Mouse (Mus musculus) embryonic facial prominence, embryonic 15.5 days (tissue): ENCODE measurements around the gene Sipa1l3. TPM values are rescaled to one million over a fixed set of nuclear protein-coding genes. Genes with fewer than 3 reads are reported as not detected.

ENCODE experiments used
- ATAC-seq: fragments of 200-750 bp; cut with Nextera tagmentation; 2 replicates; pipeline ENCODE4 v1.8.0; 2017; ENCODE audit warnings: low read depth, moderate TSS enrichment; ENCODE audit not compliant: insufficient number of reproducible peaks, low FRiP score, low TSS enrichment
- H3K27ac ChIP-seq: fragments of 300-500 bp; sonication (generic); replicated peaks from 2 replicates; pipeline ENCODE4 v1.5.1; 2015; ENCODE audit warnings: mild to moderate bottlenecking, inconsistent platforms
- H3K27me3 ChIP-seq: fragments of 300-500 bp; sonication (generic); 2 replicates; pipeline ENCODE4 v1.6.1; 2015; ENCODE audit warnings: inconsistent platforms
- H3K36me3 ChIP-seq: fragments of 300-500 bp; sonication (generic); 2 replicates; pipeline ENCODE4 v1.6.1; 2015; ENCODE audit warnings: mild to moderate bottlenecking, inconsistent platforms
- H3K4me1 ChIP-seq: fragments of 300-500 bp; sonication (generic); 2 replicates; pipeline ENCODE4 v1.6.1; 2015; ENCODE audit warnings: inconsistent platforms
- H3K4me2 ChIP-seq: fragments of 300-500 bp; sonication (generic); replicated peaks from 2 replicates; pipeline ENCODE4 v1.6.1; 2015; ENCODE audit warnings: mild to moderate bottlenecking, inconsistent platforms
- H3K4me3 ChIP-seq: fragments of 300-500 bp; sonication (generic); replicated peaks from 2 replicates; pipeline ENCODE4 v1.5.1; 2015; ENCODE audit warnings: mild to moderate bottlenecking, inconsistent platforms
- H3K9ac ChIP-seq: fragments of 300-500 bp; sonication (generic); 2 replicates; pipeline ENCODE4 v1.6.1; 2015; ENCODE audit warnings: inconsistent platforms
- H3K9me3 ChIP-seq: fragments of 300-500 bp; sonication (generic); replicated peaks from 2 replicates; pipeline ENCODE4 v1.6.1; 2016; ENCODE audit warnings: inconsistent platforms
- WGBS: fragments of 180-500 bp; shearing (Covaris S2); methylation state at CpG from one replicate; pipeline ENCODE4 v1.1.7; 2015; 5-methylcytosine and 5-hydroxymethylcytosine counted together
- polyA plus RNA-seq: library from polyadenylated mRNA; unstranded; fragments of >200 nt; fragmentation: Nextera tagmentation; extraction: Ambion mirVana; gene quantifications from 2 replicates; pipeline ENCODE4 v1.2.1, GENCODE M21; 2015

The Sipa1l3 gene
- polyA plus RNA-seq, 1 experiment from 2014 or later: 21.6 TPM

DNA sequence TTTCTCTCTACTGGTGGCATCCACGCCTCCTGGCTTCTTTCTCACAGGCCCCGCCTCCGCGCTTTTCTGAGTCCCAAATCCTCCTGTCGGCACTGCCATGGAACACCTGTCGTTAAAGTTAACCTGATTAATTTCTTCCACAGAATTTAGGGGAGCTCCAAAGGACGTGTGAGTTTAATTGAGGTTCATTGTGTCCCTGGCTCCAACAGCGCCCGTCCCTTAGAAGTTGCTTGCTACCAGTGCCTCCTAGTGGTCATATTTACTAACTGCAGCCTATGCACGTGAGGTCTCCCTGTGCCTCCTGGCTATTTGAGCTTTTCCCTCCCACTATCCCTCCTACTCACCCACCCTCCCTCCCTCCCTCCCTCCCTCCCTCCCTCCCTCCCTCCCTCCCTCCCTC is 221.4 kb downstream of the Sipa1l3 start:
- Histone ChIP-seq H3K4me3 (no peak overlapping the region), H3K9me3 (no peaks in the 10 kb centered on the region), H3K27me3 (no peaks in the 10 kb centered on the region), H3K4me2 (no peak overlapping the region), H3K4me1 (peaks cover 20% of the 10 kb centered on the region), H3K36me3 (no peaks in the 10 kb centered on the region), H3K27ac (no peak overlapping the region), H3K9ac (no peak overlapping the region)
- ATAC-seq: no peak
- WGBS: 9% methylated on average over 10 of the region's 10 CpGs

DNA sequence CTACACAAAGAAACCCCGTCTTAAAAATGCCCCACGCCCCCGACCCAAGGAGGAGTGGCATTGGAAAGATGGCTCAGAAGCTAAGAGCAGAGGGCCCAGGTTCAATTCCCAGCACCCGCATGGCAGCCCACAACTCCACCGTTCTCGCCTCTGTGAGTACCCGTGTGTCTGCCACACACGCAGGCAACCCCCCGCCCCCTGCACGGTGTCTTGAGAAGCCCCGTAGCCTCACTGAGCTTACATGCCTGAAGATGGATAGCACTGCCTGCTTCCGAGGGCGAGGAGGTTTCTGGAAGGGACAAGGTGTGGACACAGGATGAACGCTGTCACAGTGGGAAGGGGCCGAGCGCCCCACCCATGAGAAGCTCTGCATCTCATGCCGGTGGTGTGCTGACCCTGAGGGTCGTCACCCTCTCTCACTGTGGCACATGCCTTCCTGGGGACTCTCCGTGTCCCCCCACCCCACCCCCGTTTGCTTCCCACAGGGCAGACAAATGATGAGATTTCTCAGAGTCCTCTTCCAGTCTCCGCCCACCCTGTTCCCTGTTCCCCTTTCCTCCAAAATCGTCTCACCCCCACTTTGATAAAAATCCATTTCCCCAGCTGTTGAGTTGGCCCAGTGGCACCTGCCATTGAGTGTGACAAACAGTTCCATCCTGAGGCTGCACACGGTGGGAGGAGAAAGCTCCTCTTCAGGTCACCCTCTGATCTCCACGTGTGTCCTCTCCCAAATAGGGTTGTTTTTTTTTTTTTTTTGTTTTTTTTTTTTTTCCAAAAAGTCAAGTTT is 222.4 kb downstream of the Sipa1l3 start:
- Histone ChIP-seq H3K27me3 (no peaks in the 10 kb centered on the region), H3K4me2 (no peak overlapping the region), H3K9ac (no peak overlapping the region), H3K4me1 (peaks cover 26% of the 10 kb centered on the region), H3K4me3 (no peak overlapping the region), H3K27ac (no peak overlapping the region), H3K9me3 (no peaks in the 10 kb centered on the region), H3K36me3 (no peaks in the 10 kb centered on the region)
- WGBS: 81% methylated on average over 24 of the region's 24 CpGs
- no peak for ATAC-seq

DNA sequence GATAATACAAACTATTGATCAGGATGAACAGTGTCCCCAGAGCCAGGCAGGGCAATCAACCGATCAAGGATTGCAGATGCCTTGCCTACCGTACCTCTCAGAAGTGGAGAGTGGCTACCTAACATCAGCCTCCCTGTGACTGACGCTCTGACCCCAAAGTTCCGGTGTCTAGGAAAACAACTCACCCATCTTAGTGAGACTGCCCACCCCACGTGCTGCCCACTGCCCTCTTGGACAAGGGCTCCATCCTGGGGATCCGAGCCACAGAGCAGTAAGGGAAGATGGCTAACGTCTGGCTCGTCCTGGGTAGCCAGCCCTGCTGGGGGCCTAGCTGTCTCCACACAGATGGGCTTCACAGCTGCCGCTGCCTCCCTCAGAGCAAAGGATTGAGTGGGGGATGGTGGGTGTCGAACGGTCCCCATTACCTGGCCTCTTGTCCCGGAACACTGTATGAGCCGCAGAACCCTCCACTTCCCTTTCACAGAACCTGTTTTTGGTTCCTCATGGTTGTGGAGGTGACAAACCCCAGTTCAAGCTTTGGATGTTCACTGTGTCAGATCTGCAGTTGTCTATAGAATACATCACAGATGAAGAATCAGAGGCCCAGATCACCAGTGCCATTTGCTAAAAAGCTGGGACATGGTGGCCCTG is 224.2 kb downstream of the Sipa1l3 start:
- Histone ChIP-seq H3K9me3 (no peaks in the 10 kb centered on the region), H3K36me3 (no peaks in the 10 kb centered on the region), H3K4me2 (no peak overlapping the region), H3K27me3 (no peaks in the 10 kb centered on the region), H3K27ac (no peak overlapping the region), H3K4me1 (peaks cover 42% of the 10 kb centered on the region), H3K9ac (no peak overlapping the region), H3K4me3 (no peak overlapping the region)
- WGBS: 69% methylated on average over 13 of the region's 13 CpGs
- ATAC-seq: no peak

DNA sequence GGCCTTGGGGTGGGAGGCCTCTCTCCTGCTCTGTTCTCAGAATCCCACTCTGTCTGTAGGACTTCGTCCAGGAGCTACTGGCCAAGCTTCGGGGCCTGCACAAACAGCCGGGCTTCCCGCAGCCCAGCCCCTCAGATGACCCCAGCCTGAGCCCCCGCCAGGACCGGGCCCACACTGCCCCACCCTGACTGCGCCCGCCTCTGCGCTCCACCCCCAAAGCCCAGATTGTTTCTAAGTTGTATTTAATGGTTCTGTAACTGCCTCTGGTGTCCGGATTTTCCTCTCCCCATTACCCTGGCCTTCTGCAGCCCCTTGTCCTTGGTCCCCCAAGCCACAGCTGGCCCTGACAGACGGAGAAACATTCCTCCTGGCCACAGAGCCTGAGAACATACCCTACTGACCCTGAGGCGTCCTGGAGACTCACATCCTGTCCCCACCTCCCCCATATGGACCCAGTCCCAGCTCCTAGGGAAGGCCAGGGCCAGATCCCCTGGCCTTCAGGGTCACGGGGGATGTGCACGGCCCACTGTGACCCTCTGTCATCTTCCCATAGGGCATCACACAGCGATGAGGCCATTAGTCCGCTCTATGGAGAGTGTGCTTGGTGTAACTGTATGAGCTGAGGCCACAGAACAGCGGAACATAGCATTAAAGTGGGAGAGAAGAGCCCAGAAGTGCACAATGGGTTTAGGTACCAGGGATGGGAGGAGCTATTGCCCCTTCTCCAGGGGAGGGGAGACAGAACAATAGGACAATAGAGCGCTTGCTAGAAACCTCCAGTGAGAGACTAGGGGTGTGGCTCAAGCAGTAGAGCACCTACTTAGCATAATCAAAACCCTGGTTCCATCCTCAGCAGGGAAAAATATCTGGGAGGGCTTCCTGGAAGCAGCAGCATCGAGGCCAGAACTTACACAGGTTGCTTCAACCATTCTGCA is 225.0 kb downstream of the Sipa1l3 start:
- peaks cover 50% of the 10 kb centered on the region for H3K4me1 ChIP-seq
- H3K4me3 ChIP-seq: no peak overlapping the region
- H3K4me2 ChIP-seq: no peak overlapping the region
- ATAC-seq: no peak
- H3K9me3 ChIP-seq: no peaks in the 10 kb centered on the region
- no peak overlapping the region for H3K27ac ChIP-seq
- no peaks in the 10 kb centered on the region for H3K36me3 ChIP-seq
- H3K27me3 ChIP-seq: no peaks in the 10 kb centered on the region
- WGBS: 38% methylated on average over 19 of the region's 19 CpGs
- no peak overlapping the region for H3K9ac ChIP-seq

DNA sequence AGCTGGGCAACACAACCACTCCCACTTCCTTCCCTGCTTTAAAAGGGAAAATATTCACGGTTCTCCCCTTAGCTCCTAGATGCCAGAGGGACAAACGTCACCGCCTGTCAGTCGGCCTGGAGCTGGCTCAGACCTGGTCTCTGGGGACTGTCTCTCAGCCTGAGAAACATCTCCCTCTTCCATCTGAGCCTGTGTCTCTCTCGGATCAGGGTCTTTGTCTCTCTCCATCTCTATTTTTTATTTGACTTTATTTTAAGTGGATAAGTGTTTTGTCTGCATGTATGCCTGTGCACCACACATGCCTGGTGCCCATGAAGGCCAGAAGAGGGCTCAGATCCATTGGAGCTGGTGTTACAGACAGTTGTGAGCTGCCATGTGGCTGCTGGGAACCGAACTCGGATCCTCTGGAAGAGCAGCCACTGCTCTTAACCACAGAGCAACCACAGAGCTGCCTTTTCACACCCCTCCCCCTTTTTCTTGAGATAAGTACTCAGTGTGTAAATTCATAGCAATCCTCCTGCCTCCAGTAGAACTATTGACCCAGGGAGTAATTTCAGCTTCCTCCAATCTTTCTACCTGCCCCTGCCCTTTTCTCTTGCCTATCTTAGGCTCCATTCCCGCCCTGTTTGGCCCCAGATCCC is 225.9 kb downstream of the Sipa1l3 start:
- no peaks in the 10 kb centered on the region for H3K36me3 ChIP-seq
- H3K4me2 ChIP-seq: no peak overlapping the region
- H3K9ac ChIP-seq: no peak overlapping the region
- H3K4me3 ChIP-seq: no peak overlapping the region
- WGBS: 29% methylated on average over 8 of the region's 8 CpGs
- ATAC-seq: no peak
- no peaks in the 10 kb centered on the region for H3K27me3 ChIP-seq
- peaks cover 50% of the 10 kb centered on the region for H3K4me1 ChIP-seq
- peak overlapping the region; percentile 44; the same call in 1 of the 2 replicates for H3K27ac ChIP-seq
- H3K9me3 ChIP-seq: no peaks in the 10 kb centered on the region

DNA sequence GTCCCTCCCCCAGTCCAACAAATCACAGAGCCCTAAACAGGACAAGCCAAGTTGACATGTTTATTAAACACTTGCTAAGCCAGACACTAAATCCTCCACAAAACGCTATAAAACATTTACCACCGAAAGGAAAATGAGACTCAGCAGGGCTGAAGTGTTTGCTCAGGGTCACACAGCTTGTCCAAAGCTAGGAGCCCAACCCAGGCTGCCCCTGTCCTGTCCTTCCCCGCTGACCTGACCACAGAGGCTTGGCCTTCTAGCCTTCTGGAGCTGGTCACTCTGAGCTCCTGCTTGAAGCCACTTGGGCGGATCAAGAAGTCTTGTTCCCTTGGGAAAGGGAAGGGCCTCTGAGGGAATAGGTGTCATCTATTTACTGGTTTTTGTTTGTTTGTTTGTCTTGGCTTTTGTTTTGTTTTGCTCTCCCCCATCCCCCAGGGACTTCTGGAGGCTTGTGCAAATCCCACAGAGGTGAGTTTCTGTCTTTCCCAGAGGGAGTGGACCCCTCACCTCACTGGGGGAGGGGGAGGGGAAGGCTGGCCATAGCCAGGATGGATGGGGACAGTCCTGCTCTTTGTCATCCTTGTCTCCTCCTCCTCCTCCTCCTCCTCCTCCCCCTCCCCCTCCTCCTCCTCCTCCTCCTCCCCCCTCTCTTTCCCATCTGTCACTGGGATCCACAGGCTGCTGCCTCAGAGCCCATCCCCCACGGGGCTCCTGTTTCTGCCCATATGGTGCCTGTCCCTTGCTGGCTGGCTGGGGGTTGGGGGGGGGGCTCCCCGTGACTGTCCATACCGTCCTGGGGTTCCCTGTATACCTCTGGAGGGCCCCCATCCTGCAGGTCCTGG is 226.6 kb downstream of the Sipa1l3 start:
- H3K36me3 ChIP-seq: no peaks in the 10 kb centered on the region
- no peaks in the 10 kb centered on the region for H3K9me3 ChIP-seq
- WGBS: 31% methylated on average over 6 of the region's 7 CpGs
- ATAC-seq: 0 out of 2 replicates have a peak, but pooled peaks have one; percentile 16
- H3K4me3 ChIP-seq: no peak overlapping the region
- no peak overlapping the region for H3K9ac ChIP-seq
- no peak overlapping the region for H3K4me2 ChIP-seq
- H3K27me3 ChIP-seq: no peaks in the 10 kb centered on the region
- peaks cover 50% of the 10 kb centered on the region for H3K4me1 ChIP-seq
- peak overlapping the region; percentile 34; the same call in 1 of the 2 replicates for H3K27ac ChIP-seq

DNA sequence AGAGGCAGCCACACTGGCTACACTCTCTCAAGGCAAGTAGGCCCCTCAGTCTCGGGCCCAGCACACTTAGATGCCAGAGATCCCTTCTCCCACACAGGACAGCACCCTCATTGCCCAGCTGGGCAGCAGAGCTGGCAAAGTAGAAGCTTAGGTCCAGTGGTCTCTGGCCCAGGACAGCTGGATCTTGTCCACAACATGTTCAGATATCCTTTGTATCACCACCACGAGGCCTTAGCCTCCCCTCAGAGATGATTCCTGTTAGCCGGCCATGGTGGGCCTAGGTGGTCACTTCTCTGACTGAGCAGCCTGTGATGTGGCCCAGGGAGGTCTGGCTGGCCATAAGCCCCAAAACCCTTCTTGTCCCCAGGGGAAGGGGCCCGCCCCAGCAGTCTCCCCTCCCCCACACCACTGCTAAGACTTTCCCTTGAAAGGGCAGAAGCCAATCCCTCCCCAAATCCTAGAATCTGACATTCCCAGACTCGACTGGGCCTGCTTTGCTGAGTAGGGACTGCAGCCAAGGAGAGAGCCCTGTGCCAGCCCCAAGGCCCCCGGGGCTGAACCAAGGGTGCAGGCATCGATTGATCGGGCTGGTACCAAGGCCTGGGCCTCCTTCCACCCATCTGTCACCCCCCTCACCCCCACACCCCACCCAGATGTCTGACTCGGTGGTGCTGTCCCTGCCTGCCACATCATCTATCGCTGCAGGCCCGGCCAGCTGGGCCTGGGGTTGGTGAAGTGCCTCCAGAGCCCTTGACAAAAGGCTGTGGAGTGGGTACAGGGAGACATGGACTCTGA is 227.6 kb downstream of the Sipa1l3 start:
- Histone ChIP-seq H3K36me3 (no peaks in the 10 kb centered on the region), H3K9me3 (no peaks in the 10 kb centered on the region)

DNA sequence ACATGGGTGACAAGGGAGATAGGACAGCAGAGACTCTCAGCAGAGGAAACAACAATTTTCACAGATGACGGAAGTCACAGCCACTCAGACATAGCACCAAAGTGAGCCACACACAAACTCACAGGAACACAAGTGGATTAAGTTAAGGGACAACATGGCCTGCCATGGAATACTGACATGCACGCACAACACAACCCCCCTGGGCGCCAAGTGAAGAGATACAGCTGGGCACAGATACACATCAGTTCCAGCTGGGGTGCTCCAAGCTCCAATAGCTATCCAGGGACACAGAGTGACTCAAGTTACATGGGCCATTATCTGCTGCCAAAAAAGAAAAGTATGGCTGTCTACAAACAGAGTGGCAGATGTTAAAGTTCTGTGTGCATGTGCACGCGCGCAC is 228.6 kb downstream of the Sipa1l3 start:
- H3K9ac ChIP-seq: 0 out of 2 replicates have a peak overlapping the region, but pooled peaks have one; percentile 33
- 59% methylated on average over 6 of the region's 6 CpGs for WGBS
- 0 out of 2 replicates have a peak overlapping the region, but pooled peaks have one; percentile 73 for H3K27ac ChIP-seq
- peak overlapping the region; percentile 92 for H3K4me2 ChIP-seq
- no peaks in the 10 kb centered on the region for H3K36me3 ChIP-seq
- no peaks in the 10 kb centered on the region for H3K9me3 ChIP-seq
- no peaks in the 10 kb centered on the region for H3K27me3 ChIP-seq
- H3K4me1 ChIP-seq: peaks cover 50% of the 10 kb centered on the region
- peak overlapping the region; percentile 62 for H3K4me3 ChIP-seq
- ATAC-seq: no peak

More for the DNA sequence above, 227.6 kb downstream of the Sipa1l3 start:
- Histone ChIP-seq H3K4me1 (peaks cover 50% of the 10 kb centered on the region), H3K4me3 (no peak overlapping the region), H3K27me3 (no peaks in the 10 kb centered on the region), H3K9ac (no peak overlapping the region), H3K4me2 (peak overlapping the region; percentile 19), H3K27ac (peak overlapping the region; percentile 48; the same call in 1 of the 2 replicates)
- no peak for ATAC-seq
- 40% methylated on average over 11 of the region's 11 CpGs for WGBS

DNA sequence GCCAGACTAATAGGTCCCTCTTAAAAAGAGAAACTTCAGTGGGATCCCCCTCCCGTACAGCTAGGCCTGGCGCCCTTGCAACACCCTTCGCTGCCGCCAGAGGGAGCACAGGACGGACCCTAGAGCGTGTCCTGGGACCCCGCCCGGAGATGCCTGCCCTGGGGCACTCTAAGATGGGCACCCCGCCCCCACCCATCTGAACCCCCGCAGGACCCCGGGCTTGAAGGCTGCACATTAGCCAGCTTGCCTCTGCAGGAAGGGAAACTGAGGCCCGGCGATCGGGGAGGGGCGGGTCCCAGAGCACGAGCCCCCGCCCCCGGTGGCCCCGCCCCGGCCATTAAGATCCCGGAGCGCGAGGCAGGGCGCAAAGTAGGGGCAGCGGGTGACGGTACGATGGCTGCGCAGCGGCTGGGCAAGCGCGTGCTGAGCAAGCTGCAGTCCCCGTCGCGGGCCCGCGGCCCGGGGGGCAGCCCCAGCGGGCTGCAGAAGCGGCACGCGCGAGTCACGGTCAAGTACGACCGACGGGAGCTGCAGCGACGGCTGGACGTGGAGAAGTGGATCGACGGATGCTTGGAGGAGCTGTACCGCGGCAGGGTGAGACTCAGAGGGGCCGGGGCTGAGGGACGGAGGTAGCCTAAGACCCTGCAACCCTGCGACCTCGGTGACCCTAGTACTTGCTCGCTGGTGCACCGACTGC is 229.4 kb downstream of the Sipa1l3 start, which contains the start of gene Ppp1r14a:
Gene Ppp1r14a, plus strand, starts transcription at position 367 of the 697 bp plus-strand sequence.
- peak within 1 kb of the TSS; percentile 73 for H3K27ac ChIP-seq

More for the DNA sequence above, 229.4 kb downstream of the Sipa1l3 start, which contains the start of gene Ppp1r14a:
- Histone ChIP-seq H3K4me1 (peaks cover 50% of the 10 kb centered on the region), H3K4me2 (peak within 1 kb of the TSS; percentile 92), H3K27me3 (no peaks in the 10 kb centered on the region), H3K9me3 (no peaks in the 10 kb centered on the region), H3K4me3 (peak within 1 kb of the TSS; percentile 62), H3K9ac (peak within 1 kb of the TSS; percentile 33), H3K36me3 (no peaks in the 10 kb centered on the region)
- ATAC-seq: peak; percentile 55
- WGBS: under 1% methylated on average over 53 of the region's 59 CpGs
